Mouse (Mus musculus): ENCODE measurements around the gene Ube2e2.

DNA sequence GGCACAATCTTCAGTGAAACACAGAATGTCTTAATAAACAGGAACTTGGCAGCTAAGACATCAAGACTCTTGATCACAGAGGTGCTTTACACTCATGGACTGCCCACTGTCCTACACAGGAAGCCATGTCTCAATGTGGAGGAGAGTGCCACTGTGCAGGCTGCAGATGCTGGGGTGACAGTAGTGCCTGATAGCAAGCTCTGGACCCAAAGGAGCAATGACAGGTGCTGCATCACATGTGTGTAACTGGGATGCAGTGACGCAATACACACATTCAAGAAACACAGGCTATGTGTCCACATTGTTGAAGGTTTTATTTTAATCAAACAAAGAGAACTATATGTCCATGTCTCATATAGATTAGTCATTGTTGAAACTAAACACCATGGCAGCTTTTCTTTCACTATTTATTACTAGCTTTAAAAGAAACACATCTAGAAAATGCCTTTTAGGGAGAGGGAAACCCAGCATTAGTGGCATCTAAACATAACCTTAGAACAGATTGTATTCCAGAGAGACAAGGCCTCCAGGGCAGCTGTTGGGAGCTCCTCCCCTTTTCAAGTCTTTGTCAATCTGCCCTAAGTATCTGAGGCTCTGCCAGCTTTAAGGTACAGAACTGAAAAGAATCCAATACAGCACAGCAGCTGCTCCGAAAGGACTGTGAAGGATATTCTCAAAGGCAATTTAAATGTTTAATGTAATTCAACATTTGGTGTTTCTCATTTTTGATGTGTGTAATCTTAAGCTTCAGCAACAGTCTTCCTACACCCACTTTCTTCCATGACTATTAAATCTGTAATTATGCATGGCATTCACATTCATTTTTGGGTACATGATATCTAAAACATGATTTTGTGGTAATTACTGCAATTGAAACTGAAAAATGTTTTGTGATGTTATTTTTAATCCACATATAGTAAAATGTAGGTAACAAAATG, 135.2 kb downstream of the Ube2e2 start:
- TF ChIP-seq EP300 (IDR thresholded peaks at IDR 0.05; ENCODE audit: low read depth) = no peak
- TF ChIP-seq CTCF (IDR thresholded peaks at IDR 0.05; ENCODE audit: low read depth) = no peak
